Mouse (Mus musculus): ENCODE measurements around the gene S100a6. TPM values are rescaled to one million over a fixed set of nuclear protein-coding genes. Genes with fewer than 3 reads are reported as not detected.

S100a6 gene
- polyA plus RNA-seq, 1 experiment from 2014 or later, result 28.2 TPM

DNA sequence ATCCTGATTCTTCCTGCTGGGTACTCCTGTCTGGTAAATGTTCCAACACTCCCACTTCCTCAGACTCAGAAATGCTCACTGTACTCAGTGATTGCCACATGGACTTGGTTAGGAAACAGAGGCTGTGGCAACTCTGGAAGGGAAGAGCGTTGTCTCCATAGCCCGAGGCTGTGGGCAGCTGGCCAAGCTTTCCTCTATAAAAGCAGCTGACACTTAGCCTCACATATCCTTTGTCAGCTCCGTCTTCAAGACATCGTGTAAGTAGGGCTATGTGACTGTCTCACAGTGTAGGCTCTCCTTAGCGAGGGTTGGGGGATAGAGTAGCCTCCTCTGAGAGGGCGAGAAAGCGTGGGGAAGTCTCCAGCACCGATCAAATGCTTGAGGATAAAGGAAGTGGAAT, 56.2 kb downstream of the S100a6 start, which contains the start of gene S100a8:
Gene S100a8 (plus strand): TSS at position 133 of the 400 bp plus-strand sequence.
- no peaks in the 10 kb centered on the region for H3K27me3 ChIP-seq
- no peak within 1 kb of the TSS for H3K4me2 ChIP-seq
- WGBS, result 71% methylated on average over 8 of the region's 8 CpGs
- no peak for ATAC-seq (ENCODE audit: low read depth)
- no peaks in the 10 kb centered on the region for H3K4me1 ChIP-seq (replicated peaks)
- H3K4me3 ChIP-seq, result no peak within 1 kb of the TSS
- H3K27ac ChIP-seq (replicated peaks), result no peak within 1 kb of the TSS
- no peaks in the 10 kb centered on the region for H3K36me3 ChIP-seq
- no peak within 1 kb of the TSS for H3K9ac ChIP-seq
- no peaks in the 10 kb centered on the region for H3K9me3 ChIP-seq

Other genes starting within 250 kb of the S100a6 start
- gene Slc27a3, start 222.9 kb upstream of the S100a6 start, polyA plus RNA-seq (2015; fragmentation: Nextera tagmentation; extraction: Ambion mirVana), result 22.9 and 24.1 TPM in 2 replicates
- 29.3 and 30.8 TPM in 2 replicates for gene Ints3, start 179.3 kb upstream of the S100a6 start, polyA plus RNA-seq (2015; fragmentation: Nextera tagmentation; extraction: Ambion mirVana)
- 3.7 and 3.9 TPM in 2 replicates for gene Npr1, start 147.0 kb upstream of the S100a6 start, polyA plus RNA-seq (2015; fragmentation: Nextera tagmentation; extraction: Ambion mirVana)
- 280 and 290 TPM in 2 replicates for gene Ilf2, start 136.8 kb upstream of the S100a6 start, polyA plus RNA-seq (2015; fragmentation: Nextera tagmentation; extraction: Ambion mirVana)
- gene Snapin, start 121.8 kb upstream of the S100a6 start, polyA plus RNA-seq (2015; fragmentation: Nextera tagmentation; extraction: Ambion mirVana), result 98.2 and 103 TPM in 2 replicates
- 183 and 200 TPM in 2 replicates for gene Chtop, start 103.4 kb upstream of the S100a6 start, polyA plus RNA-seq (2015; fragmentation: Nextera tagmentation; extraction: Ambion mirVana)
- gene S100a1, start 98.5 kb upstream of the S100a6 start, polyA plus RNA-seq (2015; fragmentation: Nextera tagmentation; extraction: Ambion mirVana), result 9.0 and 13.0 TPM in 2 replicates
- gene S100a13, start 98.4 kb upstream of the S100a6 start, polyA plus RNA-seq (2015; fragmentation: Nextera tagmentation; extraction: Ambion mirVana), result 13.9 and 14.9 TPM in 2 replicates
- 0.81 TPM in 1 of 2 replicates, not detected in the other for gene S100a14, start 86.0 kb upstream of the S100a6 start, polyA plus RNA-seq (2015; fragmentation: Nextera tagmentation; extraction: Ambion mirVana)
- 31.5 and 37.5 TPM in 2 replicates for gene S100a16, start 75.6 kb upstream of the S100a6 start, polyA plus RNA-seq (2015; fragmentation: Nextera tagmentation; extraction: Ambion mirVana)
- 1.4 and 1.9 TPM in 2 replicates for gene S100a3, start 52.3 kb upstream of the S100a6 start, polyA plus RNA-seq (2015; fragmentation: Nextera tagmentation; extraction: Ambion mirVana)
- not detected in 2 replicates for gene S100a2, start 22.6 kb upstream of the S100a6 start, polyA plus RNA-seq (2015; fragmentation: Nextera tagmentation; extraction: Ambion mirVana)
- gene Gm42674, start 11.0 kb upstream of the S100a6 start, polyA plus RNA-seq (2015; fragmentation: Nextera tagmentation; extraction: Ambion mirVana), result not detected in 2 replicates
- not detected in 2 replicates for gene S100a4, start 9.1 kb upstream of the S100a6 start, polyA plus RNA-seq (2015; fragmentation: Nextera tagmentation; extraction: Ambion mirVana)
- not detected in 2 replicates for gene S100a5, start 4.4 kb upstream of the S100a6 start, polyA plus RNA-seq (2015; fragmentation: Nextera tagmentation; extraction: Ambion mirVana)
- gene S100a7a, start 41.1 kb downstream of the S100a6 start, polyA plus RNA-seq (2015; fragmentation: Nextera tagmentation; extraction: Ambion mirVana), result not detected in 2 replicates
- 13.5 and 16.1 TPM in 2 replicates for gene S100a8, start 56.1 kb downstream of the S100a6 start, polyA plus RNA-seq (2015; fragmentation: Nextera tagmentation; extraction: Ambion mirVana)
- gene S100a9, start 82.8 kb downstream of the S100a6 start, polyA plus RNA-seq (2015; fragmentation: Nextera tagmentation; extraction: Ambion mirVana), result 8.0 and 12.1 TPM in 2 replicates
- not detected in 2 replicates for gene Pglyrp4, start 114.0 kb downstream of the S100a6 start, polyA plus RNA-seq (2015; fragmentation: Nextera tagmentation; extraction: Ambion mirVana)
- not detected in 2 replicates for gene Gm5849, start 165.0 kb downstream of the S100a6 start, polyA plus RNA-seq (2015; fragmentation: Nextera tagmentation; extraction: Ambion mirVana)